Mouse (Mus musculus): ENCODE results near the gene Clpp. TPM values are rescaled to one million over a fixed set of nuclear protein-coding genes. Genes with fewer than 3 reads are reported as not detected.

Gene Clpp
- total RNA-seq, 1 experiment from 2014 or later, result 13.8 TPM

DNA sequence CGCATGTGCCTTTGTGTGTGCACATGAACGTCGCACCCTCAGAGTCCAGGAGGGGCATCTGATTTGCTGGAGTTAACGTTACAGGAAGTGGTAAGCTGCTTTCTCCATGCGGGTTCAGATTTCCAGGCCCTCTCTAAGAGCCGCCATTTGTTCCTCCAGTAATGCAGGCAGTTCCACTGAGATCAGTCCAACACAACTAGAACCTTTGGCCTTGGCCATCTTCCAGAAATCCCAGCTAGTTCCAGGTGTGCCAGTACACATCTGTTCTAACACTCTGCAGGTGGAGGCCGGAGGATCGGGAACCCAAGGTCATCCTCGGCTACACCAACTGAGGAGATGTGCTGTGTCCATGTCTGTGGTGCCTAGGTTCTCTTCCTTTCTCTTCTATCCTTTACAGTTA lies 5.2 kb upstream of the Clpp start:
- no peak for ATAC-seq (replicated peaks; ENCODE audit: insufficient number of reproducible peaks, low FRiP score, low TSS enrichment, poor library complexity, severe bottlenecking)

GRCm38 (mm10) chr17:56985656-56986055 lies 4.4 kb upstream of the Clpp start:
- no peak for ATAC-seq (replicated peaks; ENCODE audit: insufficient number of reproducible peaks, low FRiP score, low TSS enrichment, poor library complexity, severe bottlenecking)

GRCm38 (mm10) chr17:56986105-56986805 lies 3.9 kb upstream of the Clpp start:
- ATAC-seq (replicated peaks; ENCODE audit: insufficient number of reproducible peaks, low FRiP score, low TSS enrichment, poor library complexity, severe bottlenecking), result no peak

- ATAC-seq (replicated peaks; ENCODE audit: insufficient number of reproducible peaks, low FRiP score, low TSS enrichment, poor library complexity, severe bottlenecking), result no peak
Measured at GRCm38 (mm10) chr17:56988441-56988840, 1.7 kb upstream of the Clpp start.

- no peak for ATAC-seq (replicated peaks; ENCODE audit: insufficient number of reproducible peaks, low FRiP score, low TSS enrichment, poor library complexity, severe bottlenecking)
Measured at GRCm38 (mm10) chr17:56988921-56989430, 1.1 kb upstream of the Clpp start.

DNA sequence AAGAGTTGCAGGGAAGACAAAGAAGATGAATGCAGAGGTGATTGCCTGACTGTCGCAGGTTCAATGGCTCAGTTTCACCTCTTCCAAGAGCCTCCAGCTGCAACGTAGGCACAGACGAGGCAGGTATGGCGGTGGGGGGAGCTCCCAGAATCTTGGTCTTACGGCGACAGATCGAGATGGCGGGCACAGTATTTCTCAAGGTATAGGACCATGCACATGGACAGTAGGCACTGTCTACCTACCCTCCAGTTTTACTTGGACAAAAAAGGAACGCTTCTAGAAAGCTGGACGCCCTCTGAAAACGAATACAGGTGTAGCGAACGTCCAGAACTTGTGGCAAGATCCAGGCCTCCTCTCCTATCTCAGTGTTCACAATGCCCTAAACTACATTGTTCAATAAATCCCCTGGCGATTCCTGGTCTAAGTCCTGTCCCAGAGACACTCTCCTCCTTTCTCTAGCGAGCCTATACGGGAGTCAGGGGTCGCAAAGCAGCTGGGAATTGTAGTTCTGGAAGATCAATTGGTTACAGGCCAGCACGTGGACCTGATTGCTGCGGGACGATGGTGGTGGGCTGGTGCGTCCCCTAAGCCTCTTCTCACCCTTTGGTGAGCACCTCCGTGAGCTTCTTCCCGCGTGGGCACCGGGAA lies 514 bp upstream of the Clpp start:
- ATAC-seq (replicated peaks; ENCODE audit: insufficient number of reproducible peaks, low FRiP score, low TSS enrichment, poor library complexity, severe bottlenecking), result peak; percentile 71

DNA sequence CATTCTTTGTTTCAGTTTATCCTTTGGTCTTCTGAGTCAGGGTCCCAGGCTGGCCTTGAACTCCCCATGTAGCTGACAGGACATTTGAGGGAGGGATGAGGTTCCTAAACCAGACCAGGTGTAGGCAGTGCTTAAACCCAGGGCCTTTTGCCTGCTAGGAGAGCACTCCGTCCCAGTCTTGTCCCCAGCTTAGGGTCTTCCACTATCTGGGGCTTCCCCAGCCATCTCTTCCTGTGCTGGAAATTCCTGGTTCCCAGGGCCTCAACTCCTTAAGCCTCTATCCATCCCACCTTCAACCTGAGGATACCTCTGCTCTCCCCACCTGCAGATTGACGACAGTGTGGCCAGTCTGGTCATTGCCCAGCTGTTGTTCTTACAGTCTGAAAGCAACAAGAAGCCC lies 861 bp downstream of the Clpp start:
- ATAC-seq (replicated peaks; ENCODE audit: insufficient number of reproducible peaks, low FRiP score, low TSS enrichment, poor library complexity, severe bottlenecking), result no peak

- no peak for ATAC-seq (replicated peaks; ENCODE audit: insufficient number of reproducible peaks, low FRiP score, low TSS enrichment, poor library complexity, severe bottlenecking)
Measured at GRCm38 (mm10) chr17:56995046-56995445, 4.9 kb downstream of the Clpp start.

- no peak for ATAC-seq (replicated peaks; ENCODE audit: insufficient number of reproducible peaks, low FRiP score, low TSS enrichment, poor library complexity, severe bottlenecking)
Measured at GRCm38 (mm10) chr17:56996506-56996905, 6.4 kb downstream of the Clpp start.

- ATAC-seq (replicated peaks; ENCODE audit: insufficient number of reproducible peaks, low FRiP score, low TSS enrichment, poor library complexity, severe bottlenecking), result peak; percentile 97
Measured at GRCm38 (mm10) chr17:56997029-56997667, 7.0 kb downstream of the Clpp start, which contains the start of gene Alkbh7. Gene Alkbh7 (plus strand): TSS chr17:56997339.

- no peak for ATAC-seq (replicated peaks; ENCODE audit: insufficient number of reproducible peaks, low FRiP score, low TSS enrichment, poor library complexity, severe bottlenecking)
Measured at GRCm38 (mm10) chr17:56999414-56999813, 9.3 kb downstream of the Clpp start.

DNA sequence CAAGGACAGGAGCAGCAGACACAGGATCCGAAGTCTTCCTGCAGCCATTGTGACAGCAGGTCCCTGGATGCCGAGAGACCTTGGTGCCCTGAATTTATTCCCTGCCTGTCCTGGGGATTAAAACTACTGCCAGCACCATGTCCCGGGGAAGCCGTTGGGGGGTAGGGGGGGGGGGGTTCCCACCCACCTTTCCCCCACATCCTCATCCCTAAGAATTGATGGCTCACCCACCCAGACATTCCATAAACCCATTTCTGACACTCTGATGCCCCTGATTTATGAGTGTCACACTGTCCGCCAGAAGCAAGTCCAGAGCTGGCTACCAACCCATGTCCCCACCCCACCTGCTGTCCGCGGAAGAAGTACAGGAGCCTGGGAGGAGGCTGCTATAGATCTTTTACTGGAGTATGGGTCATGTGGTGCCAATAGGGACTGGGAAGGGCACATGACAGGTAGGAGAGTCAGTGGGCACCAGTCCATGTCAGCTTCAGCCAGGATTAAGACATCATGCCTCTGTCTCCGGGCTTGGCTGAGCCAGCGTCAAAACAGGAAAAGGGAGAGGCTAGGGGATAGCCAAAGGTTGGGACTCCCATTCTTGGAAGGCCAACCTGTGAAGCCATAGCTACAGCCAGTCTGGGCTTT lies 10.0 kb downstream of the Clpp start, which contains the start of gene Pspn:
Gene Pspn (minus strand): TSS at position 51 of the 642 bp plus-strand sequence.
- no peak for ATAC-seq (replicated peaks; ENCODE audit: insufficient number of reproducible peaks, low FRiP score, low TSS enrichment, poor library complexity, severe bottlenecking)

DNA sequence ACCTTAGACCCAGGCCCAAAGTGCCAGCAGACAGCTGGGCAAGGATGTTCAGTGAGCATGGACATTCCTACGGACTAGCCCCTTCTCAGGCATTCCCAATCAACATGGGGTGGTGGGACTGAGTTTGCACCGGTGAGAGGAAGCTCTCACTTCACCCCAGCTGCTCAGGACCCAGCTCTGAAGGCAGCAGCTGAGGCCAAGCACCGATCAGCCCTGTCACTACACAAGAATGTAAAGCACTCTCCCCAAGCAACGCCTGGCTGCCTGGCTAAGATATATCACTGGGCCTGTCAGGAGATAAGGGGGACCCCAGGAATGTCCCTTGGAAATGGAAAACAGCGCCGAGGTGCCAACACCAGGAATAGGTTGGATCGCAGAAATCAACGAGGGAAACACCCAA lies 11.1 kb downstream of the Clpp start:
- ATAC-seq (replicated peaks; ENCODE audit: insufficient number of reproducible peaks, low FRiP score, low TSS enrichment, poor library complexity, severe bottlenecking), result no peak

DNA sequence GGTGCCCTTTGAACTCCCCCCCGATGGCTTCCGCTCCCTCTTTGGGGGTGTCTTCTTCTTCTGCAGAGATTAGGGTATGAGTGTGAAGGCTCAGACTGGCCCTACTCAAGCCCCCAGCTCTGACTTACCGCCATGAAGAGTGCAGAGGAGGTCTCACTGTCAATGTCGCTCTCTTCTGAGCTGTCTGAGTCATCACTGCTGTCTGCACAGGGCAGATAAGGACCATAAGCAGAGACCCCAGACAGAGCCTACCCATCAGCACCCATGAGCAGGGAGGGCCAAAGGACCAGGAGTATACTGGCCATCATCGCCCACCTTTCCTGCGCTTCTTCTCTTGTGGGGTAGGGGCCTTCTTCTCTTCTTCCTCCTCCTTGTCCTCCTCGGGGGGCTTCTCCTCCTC lies 13.9 kb downstream of the Clpp start:
- ATAC-seq (replicated peaks; ENCODE audit: insufficient number of reproducible peaks, low FRiP score, low TSS enrichment, poor library complexity, severe bottlenecking), result no peak

GRCm38 (mm10) chr17:57007137-57007905 lies 17.2 kb downstream of the Clpp start:
- no peak for ATAC-seq (replicated peaks; ENCODE audit: insufficient number of reproducible peaks, low FRiP score, low TSS enrichment, poor library complexity, severe bottlenecking)

GRCm38 (mm10) chr17:57010911-57011235 lies 20.8 kb downstream of the Clpp start:
- peak; percentile 36; the same call in 1 of the 2 replicates for ATAC-seq (replicated peaks; ENCODE audit: insufficient number of reproducible peaks, low FRiP score, low TSS enrichment, poor library complexity, severe bottlenecking)

DNA sequence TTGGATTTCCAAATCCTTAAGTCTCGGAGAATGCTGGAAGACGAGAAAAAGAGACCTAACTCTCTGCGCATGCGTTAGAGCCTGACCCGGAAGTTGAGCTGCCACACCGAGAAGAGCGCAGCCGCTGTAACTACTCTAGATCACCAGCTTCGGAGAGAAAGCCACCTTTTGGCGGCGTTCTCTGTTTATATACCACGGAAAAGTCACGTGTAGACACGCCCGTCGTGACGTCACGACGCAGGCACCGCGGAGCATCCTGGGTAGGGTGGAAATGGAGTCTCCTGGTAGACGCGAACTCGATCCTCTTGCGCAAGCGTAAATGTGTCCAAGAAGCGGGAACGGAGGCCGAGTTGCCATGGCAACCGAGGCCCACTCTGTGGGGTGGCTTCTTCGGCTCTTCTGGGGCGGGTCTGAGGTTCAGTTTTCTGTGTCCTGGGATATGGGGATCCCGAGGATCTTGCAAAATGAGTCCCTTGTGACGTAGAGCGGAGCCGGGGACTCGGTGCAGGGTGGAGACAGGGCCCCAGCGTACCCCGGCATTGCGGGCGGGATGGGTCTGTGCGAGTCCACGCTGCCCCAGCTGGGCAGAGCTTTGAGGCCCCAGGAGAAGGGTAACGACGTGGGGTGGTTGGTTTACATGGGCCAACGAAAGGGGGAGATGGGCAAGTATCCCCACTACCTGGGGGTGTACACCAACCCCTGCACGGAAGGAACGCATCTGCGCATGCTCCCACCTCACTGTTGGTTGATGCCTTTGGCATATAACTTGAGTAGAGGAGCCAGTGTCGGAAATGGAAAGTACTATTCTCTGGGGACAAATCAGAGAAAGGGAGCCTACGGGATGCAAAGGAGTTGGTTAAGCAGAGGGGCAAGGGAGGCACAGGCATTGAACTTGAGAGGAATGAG lies 21.4 kb downstream of the Clpp start, which contains the start of the genes Gtf2f1 and Gm17949:
Gene Gtf2f1 (minus strand): TSS at position 53 of the 906 bp plus-strand sequence.
Gene Gm17949 (plus strand): TSS at position 234 of the 906 bp plus-strand sequence.
- peak; percentile 90 for ATAC-seq (replicated peaks; ENCODE audit: insufficient number of reproducible peaks, low FRiP score, low TSS enrichment, poor library complexity, severe bottlenecking)
